Mouse (Mus musculus): ENCODE results near the gene Wfs1. TPM values are rescaled to one million over a fixed set of nuclear protein-coding genes. Genes with fewer than 3 reads are reported as not detected.
A peak's percentile ranks its signal among the peaks of the same experiment; 100 is the strongest.

Wfs1 gene
- polyA plus RNA-seq, 1 experiment from 2014 or later: 10.3 TPM

DNA sequence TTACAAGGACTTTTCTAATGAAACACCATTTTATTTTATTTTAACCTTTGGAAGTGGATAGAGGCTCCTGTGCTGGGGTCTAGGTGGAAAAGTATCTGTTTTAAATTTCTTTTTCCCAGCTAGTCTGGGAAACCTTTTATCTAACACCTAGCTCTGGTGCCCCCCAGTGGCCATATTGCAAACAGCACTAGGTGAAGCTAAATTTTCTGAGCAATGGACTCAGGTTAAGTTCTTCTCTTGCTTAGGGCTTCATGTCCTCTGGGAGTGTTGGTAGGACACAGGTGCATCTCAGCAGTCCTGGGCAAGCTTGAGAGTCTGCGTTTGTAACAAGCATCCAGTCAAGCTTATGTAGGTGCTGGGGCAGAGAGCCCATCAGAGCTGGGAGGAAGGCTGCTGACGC, 13.0 kb upstream of the Wfs1 start:
- no peak overlapping the region for H3K4me3 ChIP-seq (ENCODE audit: low read depth, low read length)
- no peak overlapping the region for H3K9ac ChIP-seq
- DNase-seq (peak; percentile 86), ATAC-seq (ENCODE audit: insufficient read depth) (no peak)
- TF ChIP-seq CTCF (IDR thresholded peaks at IDR 0.05; ENCODE audit: low read depth): peak; percentile 80
- no peaks in the 10 kb centered on the region for H3K27me3 ChIP-seq (ENCODE audit: insufficient read depth, low read length)
- no peaks in the 10 kb centered on the region for H3K4me1 ChIP-seq (ENCODE audit: insufficient read depth)
- no peak overlapping the region for H3K27ac ChIP-seq (ENCODE audit: low read depth)
- no peak overlapping the region for H3K4me2 ChIP-seq
- no peaks in the 10 kb centered on the region for H3K9me3 ChIP-seq (ENCODE audit: low read depth, low read length)
- WGBS: 51% methylated on average over 2 of the region's 2 CpGs
- no peaks in the 10 kb centered on the region for H3K36me3 ChIP-seq (ENCODE audit: insufficient read depth)

DNA sequence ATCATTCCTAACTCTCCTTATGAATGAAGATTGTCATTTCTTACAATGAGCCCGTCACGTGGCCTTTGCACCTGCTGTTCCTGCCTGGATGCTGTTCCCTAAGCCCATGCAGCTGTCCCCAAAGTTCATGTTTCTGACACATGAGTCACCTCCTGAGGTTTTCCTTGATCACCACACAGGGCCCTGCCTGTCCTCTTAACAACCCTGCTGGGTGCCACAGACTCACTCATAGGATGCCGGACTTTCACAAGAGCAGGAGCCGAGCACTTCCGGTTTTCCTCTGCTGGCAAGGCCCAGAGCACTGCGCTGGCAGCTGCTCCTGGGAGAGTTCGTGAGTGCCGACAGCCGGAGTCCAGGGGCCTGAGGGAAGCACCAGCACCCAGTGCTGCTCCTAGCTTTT, 12.0 kb upstream of the Wfs1 start:
- Histone ChIP-seq H3K4me3 (ENCODE audit: low read depth, low read length) (no peak overlapping the region), H3K4me1 (ENCODE audit: insufficient read depth) (no peaks in the 10 kb centered on the region), H3K9ac (no peak overlapping the region), H3K27me3 (ENCODE audit: insufficient read depth, low read length) (no peaks in the 10 kb centered on the region), H3K4me2 (no peak overlapping the region), H3K27ac (ENCODE audit: low read depth) (no peak overlapping the region), H3K9me3 (ENCODE audit: low read depth, low read length) (no peaks in the 10 kb centered on the region), H3K36me3 (ENCODE audit: insufficient read depth) (no peaks in the 10 kb centered on the region)
- ATAC-seq (ENCODE audit: insufficient read depth) (no peak), DNase-seq (no peak)
- no peak for TF ChIP-seq CTCF (IDR thresholded peaks at IDR 0.05; ENCODE audit: low read depth)
- WGBS: 84% methylated on average over 9 of the region's 9 CpGs

DNA sequence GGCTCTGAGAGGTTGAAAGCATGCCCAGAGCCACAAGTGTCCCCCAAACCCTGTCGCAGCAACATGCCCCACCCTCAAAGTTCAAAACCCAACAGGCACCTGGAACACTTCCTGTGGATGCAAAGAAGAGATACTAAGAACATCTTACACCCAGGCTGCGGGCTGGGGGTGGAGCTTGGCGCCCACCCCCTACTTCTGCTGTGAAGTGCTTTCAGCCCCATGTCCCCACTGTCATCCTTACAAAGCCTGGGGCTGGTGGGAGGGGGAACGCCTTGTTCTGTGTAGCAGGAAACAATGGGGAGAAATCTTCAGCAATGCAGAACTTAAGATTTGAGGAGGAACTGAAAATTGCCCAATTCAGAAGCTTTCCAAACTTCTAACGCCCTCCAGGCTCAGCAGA, 9.0 kb upstream of the Wfs1 start:
- TF ChIP-seq CTCF (IDR thresholded peaks at IDR 0.05; ENCODE audit: low read depth): no peak
- H3K9me3 ChIP-seq (ENCODE audit: low read depth, low read length): no peaks in the 10 kb centered on the region
- H3K27me3 ChIP-seq (ENCODE audit: insufficient read depth, low read length): no peaks in the 10 kb centered on the region
- no peak overlapping the region for H3K9ac ChIP-seq
- ATAC-seq (ENCODE audit: insufficient read depth) (no peak), DNase-seq (no peak)
- H3K4me3 ChIP-seq (ENCODE audit: low read depth, low read length): no peak overlapping the region
- WGBS: 41% methylated on average over 5 of the region's 5 CpGs
- no peak overlapping the region for H3K27ac ChIP-seq (ENCODE audit: low read depth)
- no peaks in the 10 kb centered on the region for H3K36me3 ChIP-seq (ENCODE audit: insufficient read depth)
- no peak overlapping the region for H3K4me2 ChIP-seq
- no peaks in the 10 kb centered on the region for H3K4me1 ChIP-seq (ENCODE audit: insufficient read depth)

DNA sequence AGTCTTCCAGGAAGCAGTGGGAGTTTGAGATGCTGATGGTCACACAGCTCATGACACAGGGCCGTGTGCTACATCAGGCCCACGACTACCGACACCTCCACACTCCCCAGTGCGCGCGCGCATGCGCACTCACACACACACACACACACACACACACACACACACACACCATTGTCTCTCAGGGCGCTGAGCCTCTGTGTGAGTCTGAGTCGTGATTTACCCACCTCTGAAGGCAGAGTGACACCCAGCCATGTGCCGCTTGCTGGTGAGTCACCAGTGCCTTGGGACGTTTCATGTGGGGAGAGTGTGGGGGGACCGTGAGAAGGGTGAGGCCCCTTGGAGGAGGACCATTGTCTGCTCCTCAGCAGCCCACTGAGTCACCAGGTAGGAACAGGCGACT, 7.4 kb upstream of the Wfs1 start:
- no peak overlapping the region for H3K4me2 ChIP-seq
- no peaks in the 10 kb centered on the region for H3K36me3 ChIP-seq (ENCODE audit: insufficient read depth)
- no peak overlapping the region for H3K9ac ChIP-seq
- H3K4me1 ChIP-seq (ENCODE audit: insufficient read depth): no peaks in the 10 kb centered on the region
- no peaks in the 10 kb centered on the region for H3K9me3 ChIP-seq (ENCODE audit: low read depth, low read length)
- no peak overlapping the region for H3K27ac ChIP-seq (ENCODE audit: low read depth)
- H3K27me3 ChIP-seq (ENCODE audit: insufficient read depth, low read length): no peaks in the 10 kb centered on the region
- DNase-seq: no peak
- 79% methylated on average over 14 of the region's 14 CpGs for WGBS
- ATAC-seq (ENCODE audit: insufficient read depth): no peak
- H3K4me3 ChIP-seq (ENCODE audit: low read depth, low read length): no peak overlapping the region
- TF ChIP-seq CTCF (IDR thresholded peaks at IDR 0.05; ENCODE audit: low read depth): no peak

DNA sequence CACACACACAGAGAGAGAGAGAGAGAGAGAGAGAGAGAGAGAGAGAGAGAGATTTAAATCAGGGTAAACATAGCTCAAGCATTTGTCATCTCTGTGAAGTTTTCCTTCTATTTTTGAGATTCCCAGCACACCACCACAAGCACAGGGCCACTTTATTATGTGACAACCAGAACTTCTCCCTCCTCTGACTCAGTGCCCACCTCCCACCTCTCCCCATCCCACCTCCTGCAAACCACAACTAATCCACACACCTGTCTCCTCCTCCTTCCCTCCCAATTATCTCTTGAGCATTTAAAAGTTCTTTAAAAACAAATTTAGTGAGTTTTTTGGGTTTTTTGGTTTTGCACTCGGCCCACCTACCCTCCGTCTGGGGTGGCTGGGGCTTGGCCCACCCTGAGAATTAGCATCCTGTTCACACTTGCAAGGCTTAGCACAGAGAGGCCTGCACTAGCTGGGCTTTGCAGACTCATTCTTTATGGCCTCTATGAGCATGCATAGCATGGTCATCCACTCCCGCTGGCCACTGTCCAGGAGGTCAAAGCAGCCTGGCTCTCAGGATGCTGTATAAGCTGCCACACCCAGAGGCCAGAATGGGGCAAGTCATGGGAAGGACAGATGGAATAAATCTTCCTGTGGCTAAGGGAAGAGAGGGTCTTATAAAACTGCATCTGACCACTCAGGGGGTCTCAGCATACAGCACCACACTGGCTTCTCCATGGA, 1.8 kb upstream of the Wfs1 start:
- no peak for TF ChIP-seq CTCF (IDR thresholded peaks at IDR 0.05; ENCODE audit: low read depth)
- Histone ChIP-seq H3K36me3 (ENCODE audit: insufficient read depth) (no peaks in the 10 kb centered on the region), H3K4me2 (no peak overlapping the region), H3K27me3 (ENCODE audit: insufficient read depth, low read length) (no peaks in the 10 kb centered on the region), H3K27ac (ENCODE audit: low read depth) (no peak overlapping the region), H3K9ac (no peak overlapping the region), H3K9me3 (ENCODE audit: low read depth, low read length) (no peaks in the 10 kb centered on the region), H3K4me3 (ENCODE audit: low read depth, low read length) (no peak overlapping the region), H3K4me1 (ENCODE audit: insufficient read depth) (no peaks in the 10 kb centered on the region)
- 66% methylated on average over 3 of the region's 3 CpGs for WGBS
- DNase-seq: no peak
- no peak for ATAC-seq (ENCODE audit: insufficient read depth)

DNA sequence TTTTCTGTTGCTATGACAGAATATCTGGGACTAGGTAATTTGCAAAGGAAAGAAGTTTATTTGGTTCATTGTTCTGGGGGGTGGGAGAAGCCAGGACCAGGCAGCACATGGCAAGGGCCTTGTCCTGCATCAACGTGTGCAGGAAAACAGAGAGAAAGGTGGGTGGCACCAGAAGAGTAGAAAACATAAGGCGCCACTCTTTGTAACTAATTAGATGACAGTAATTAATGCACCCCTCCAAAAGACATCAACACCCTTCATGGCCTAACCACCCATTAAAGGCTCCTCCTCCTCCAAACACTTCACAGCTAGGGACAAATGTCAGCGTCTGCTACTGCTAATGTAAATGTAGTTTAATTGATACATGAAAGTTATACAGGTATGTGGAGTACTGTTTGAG, 1.2 kb upstream of the Wfs1 start:
- no peak for TF ChIP-seq CTCF (IDR thresholded peaks at IDR 0.05; ENCODE audit: low read depth)
- H3K9me3 ChIP-seq (ENCODE audit: low read depth, low read length): no peaks in the 10 kb centered on the region
- DNase-seq (no peak), ATAC-seq (ENCODE audit: insufficient read depth) (no peak)
- no peaks in the 10 kb centered on the region for H3K27me3 ChIP-seq (ENCODE audit: insufficient read depth, low read length)
- H3K4me1 ChIP-seq (ENCODE audit: insufficient read depth): no peaks in the 10 kb centered on the region
- 49% methylated on average over 3 of the region's 3 CpGs for WGBS
- no peaks in the 10 kb centered on the region for H3K36me3 ChIP-seq (ENCODE audit: insufficient read depth)
- H3K4me3 ChIP-seq (ENCODE audit: low read depth, low read length): no peak overlapping the region
- H3K4me2 ChIP-seq: no peak overlapping the region
- H3K9ac ChIP-seq: no peak overlapping the region
- no peak overlapping the region for H3K27ac ChIP-seq (ENCODE audit: low read depth)

DNA sequence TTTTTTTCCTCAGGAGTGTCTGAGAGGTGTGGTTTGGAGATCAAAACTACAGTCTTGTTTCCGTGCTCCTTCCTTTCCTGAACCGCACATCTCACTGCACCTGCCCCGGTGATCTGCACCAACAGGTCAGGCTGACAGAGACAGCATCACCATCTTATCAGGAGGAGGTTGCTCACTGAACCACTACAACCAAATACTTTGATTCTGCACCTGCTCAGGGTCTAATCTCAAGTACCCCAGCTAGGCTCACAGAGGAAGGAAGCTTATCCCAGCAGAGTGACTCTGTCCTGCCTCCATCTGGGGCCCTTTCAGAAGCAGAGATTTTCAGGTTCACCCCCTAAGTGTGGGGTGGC, 596 bp upstream of the Wfs1 start:
- H3K36me3 ChIP-seq (ENCODE audit: insufficient read depth): no peaks in the 10 kb centered on the region
- TF ChIP-seq CTCF (IDR thresholded peaks at IDR 0.05; ENCODE audit: low read depth): no peak
- no peak overlapping the region; the same call in 1 of the 2 replicates for H3K27ac ChIP-seq (ENCODE audit: low read depth)

More for the DNA sequence above, 596 bp upstream of the Wfs1 start:
- no peak for DNase-seq
- Histone ChIP-seq H3K4me3 (ENCODE audit: low read depth, low read length) (peak overlapping the region; percentile 74), H3K27me3 (ENCODE audit: insufficient read depth, low read length) (no peaks in the 10 kb centered on the region), H3K4me1 (ENCODE audit: insufficient read depth) (no peaks in the 10 kb centered on the region), H3K9ac (no peak overlapping the region), H3K4me2 (peak overlapping the region; percentile 94), H3K9me3 (ENCODE audit: low read depth, low read length) (no peaks in the 10 kb centered on the region)
- WGBS: 2% methylated on average over 3 of the region's 3 CpGs
- no peak for ATAC-seq (ENCODE audit: insufficient read depth)

All from lung, embryonic 14.5 days (tissue).